Mouse (Mus musculus): Measurements from ENCODE around the gene Rubcn.
"Not testable (repeated sequence)": the region's sequence is repeated elsewhere in the genome, so short reads cannot be mapped to it uniquely, and the experiment has no call there.

Gene Rubcn

DNA sequence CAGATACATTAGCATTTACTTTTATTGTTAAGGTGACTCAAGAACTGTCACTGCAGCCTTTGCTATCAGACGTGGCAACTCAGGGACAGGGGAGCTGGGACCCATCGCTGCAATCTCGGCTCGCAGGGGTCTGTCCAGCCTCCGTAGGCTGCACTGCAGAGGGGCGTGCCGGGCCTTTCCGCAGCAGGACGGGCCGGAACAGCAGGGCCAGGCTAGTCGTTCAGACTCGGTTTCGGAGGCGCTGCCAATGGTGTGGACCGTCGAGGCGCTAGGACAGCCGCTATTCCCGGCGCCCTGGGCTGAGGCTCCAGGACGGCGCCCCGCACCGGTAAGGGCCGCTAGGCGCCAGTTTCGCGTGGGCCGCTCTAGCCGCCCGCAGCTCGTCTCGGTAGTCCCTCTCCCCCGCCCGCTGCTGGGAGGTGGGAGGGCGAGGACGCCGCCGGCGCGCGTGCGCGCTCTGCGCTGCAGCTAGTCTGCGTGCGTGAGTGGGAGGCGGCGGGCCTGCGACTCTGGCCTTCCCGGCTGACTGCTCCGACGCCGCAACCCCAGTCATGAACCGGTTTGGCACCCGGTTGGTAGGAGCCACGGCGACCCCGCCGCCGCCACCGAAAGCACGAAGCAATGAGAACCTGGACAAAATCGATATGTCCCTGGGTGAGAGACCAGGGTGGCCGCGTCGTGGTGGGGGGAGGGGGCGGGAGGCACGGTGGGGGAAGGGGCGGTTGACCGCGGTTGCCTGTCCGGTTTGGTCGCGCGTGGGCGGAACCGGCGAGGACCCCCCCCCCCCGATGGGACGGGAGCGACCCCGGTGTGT lies at the start of gene Rubcn, which contains the start of gene Fyttd1:
TSS of gene Rubcn (minus strand) at position 424 of the 814 bp plus-strand sequence.
TSS of gene Fyttd1 (plus strand) at position 158 of the 814 bp plus-strand sequence.
- DNase-seq (ENCODE audit: low spot score in 2 of 2), result peak; percentile 91 to 95

- no peak for DNase-seq (ENCODE audit: low spot score in 2 of 2)
Observed at GRCm38 (mm10) chr16:32927044-32927443, 49.5 kb upstream of the Rubcn start.

- DNase-seq (ENCODE audit: low spot score in 2 of 2), result not testable (repeated sequence)
Observed at GRCm38 (mm10) chr16:32926629-32927028, 49.1 kb upstream of the Rubcn start.

DNA sequence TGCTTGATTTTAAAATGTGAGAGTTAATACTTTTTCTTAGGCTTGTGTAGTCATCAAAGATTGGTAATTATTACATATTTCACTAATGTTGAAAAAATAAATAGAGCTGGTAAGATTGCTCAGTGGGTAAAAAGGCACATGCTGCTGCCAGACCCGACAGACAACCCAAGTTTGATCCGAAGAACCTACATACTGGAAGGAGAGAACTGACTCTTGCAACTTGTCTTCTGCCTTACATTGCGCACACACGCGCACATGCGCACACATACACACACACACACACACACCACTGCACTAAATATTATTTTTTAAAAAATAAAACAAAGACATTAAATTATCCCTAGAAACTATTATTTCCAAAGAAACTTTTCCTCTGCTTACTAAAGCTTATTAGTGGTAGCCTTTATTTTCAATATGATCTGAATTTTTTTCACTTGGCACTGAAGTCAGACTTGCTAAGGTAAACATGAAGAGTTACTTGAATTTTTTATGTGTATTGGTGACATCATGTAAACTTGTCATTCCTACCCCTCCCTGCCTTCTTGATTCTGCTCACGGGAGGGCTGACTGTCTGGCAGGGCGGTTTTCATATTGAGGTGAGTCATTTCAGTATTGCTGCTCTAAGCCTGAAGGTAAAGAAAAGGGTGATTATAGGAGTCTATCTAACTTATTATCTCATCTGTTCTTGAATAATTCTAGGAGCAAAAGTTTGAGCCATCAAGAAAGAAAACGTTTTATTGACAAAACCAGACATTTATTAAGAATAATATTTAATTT lies 37.9 kb upstream of the Rubcn start:
- DNase-seq (ENCODE audit: low spot score in 2 of 2), result no peak

- peak; percentile 93 to 95 for DNase-seq (ENCODE audit: low spot score in 2 of 2)
Observed at GRCm38 (mm10) chr16:32913937-32914881, 36.6 kb upstream of the Rubcn start, which contains the start of gene Lrch3. Gene Lrch3, plus strand, starts transcription at chr16:32914100.

DNA sequence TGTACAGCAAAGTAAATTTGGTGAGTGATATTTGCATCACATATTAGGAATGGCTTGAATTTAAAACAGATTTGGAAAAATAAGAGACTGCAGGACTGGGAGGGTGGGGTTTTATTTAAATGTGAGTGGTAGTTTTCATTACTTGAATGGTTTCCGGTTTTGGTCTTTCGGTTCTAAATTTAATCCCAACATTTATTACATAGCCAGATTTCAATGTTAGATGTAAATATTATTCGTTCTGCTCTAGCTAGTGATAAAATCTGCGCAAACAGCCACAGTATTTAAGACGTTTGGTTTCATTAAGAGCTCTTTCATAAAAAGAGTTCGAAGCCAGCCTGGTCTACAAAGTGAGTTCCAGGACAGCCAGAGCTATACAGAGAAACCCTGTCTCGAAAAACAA lies 35.6 kb upstream of the Rubcn start:
- DNase-seq (ENCODE audit: low spot score in 2 of 2), result no peak

GRCm38 (mm10) chr16:32906727-32907126 lies 29.2 kb upstream of the Rubcn start:
- no peak for DNase-seq (ENCODE audit: low spot score in 2 of 2)

GRCm38 (mm10) chr16:32906186-32906585 lies 28.6 kb upstream of the Rubcn start:
- DNase-seq (ENCODE audit: low spot score in 2 of 2), result no peak

- DNase-seq (ENCODE audit: low spot score in 2 of 2), result no peak
Observed at GRCm38 (mm10) chr16:32902051-32902428, 24.5 kb upstream of the Rubcn start.

- no peak for DNase-seq (ENCODE audit: low spot score in 2 of 2)
Observed at GRCm38 (mm10) chr16:32901360-32902050, 23.9 kb upstream of the Rubcn start.

- DNase-seq (ENCODE audit: low spot score in 2 of 2), result no peak
Observed at GRCm38 (mm10) chr16:32896126-32896525, 18.6 kb upstream of the Rubcn start.

DNA sequence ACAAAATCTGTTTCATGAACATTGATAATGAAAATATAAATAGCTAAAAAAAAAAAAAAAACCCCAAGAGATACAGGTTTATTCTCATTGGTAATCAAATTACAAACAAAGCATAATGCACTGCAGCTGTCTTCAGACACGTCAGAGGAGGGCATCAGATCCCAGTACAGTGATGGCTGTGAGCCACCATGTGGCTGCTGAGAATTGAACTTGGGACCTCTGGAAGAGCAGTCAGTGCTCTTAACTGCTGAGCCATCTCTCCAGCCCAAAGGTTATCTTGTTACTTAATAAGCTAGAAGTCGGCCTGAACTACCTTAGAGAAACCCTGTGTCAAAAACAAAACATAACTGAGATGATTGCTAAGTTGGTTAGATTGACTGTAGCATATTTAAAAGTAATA lies 12.3 kb upstream of the Rubcn start:
- DNase-seq (ENCODE audit: low spot score in 2 of 2), result no peak

DNA sequence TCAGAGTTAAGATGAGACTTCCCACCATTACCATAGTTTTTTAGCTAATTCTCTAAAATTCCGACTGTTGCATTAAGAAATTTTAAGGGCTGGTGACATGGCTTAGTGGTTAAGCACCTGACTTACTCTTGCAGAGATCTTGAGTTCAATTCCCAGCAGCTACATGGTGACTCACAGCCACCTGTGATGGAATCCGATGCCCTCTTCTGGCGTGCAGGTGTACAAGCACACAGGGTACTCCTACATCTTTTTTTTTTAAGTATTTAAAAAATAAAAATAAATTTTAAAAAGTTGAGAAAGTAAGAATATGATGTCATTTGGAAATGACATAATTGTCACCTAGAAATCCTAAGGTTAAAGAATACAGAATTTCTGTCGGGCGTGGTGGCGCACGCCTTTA lies 10.4 kb upstream of the Rubcn start:
- DNase-seq (ENCODE audit: low spot score in 2 of 2), result no peak

DNA sequence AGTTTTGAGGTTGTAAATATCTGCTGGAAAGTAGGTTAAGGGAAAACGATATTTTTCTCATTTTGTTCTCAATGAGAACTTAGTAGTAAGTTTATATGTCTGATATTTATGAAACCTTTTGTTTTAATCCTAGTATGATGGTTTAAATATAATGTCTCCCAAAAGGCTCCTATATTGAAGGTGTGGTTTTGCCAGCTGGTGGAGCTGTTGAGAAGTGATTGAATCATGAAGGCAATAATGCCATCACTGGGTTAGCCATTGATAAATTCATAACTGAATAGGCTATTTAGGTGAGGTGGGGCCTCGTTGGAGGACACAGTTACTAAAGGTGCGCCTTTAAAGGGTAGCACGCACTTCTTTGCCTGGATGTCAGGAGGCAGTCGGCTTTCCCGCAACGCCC lies 4.0 kb upstream of the Rubcn start:
- DNase-seq (ENCODE audit: low spot score in 2 of 2), result no peak

GRCm38 (mm10) chr16:32878972-32879926 lies 1.7 kb upstream of the Rubcn start:
- DNase-seq (ENCODE audit: low spot score in 2 of 2), result no peak

DNA sequence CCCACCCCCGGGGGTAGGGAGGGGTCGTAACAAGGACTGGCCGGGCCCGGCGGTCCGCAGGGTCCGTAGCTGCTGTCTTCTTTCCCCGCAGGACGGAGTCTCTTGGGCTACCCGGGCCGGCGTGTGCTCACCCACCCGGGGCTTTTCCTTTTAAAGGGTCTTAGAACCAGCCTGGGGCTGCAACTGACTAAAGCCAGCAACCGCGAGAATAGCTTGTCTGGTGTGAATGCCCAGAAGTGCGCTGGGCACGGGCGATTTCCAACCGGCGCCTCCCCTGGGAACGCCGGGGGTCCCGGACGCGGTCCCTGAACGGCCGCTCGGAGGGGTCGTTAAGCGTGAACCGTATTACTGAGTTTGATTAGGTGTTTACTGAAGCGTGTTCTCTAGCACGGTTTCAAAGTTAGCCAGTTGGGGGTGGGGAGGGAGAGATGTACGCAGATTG lies 612 bp upstream of the Rubcn start:
- DNase-seq (ENCODE audit: low spot score in 2 of 2), result no peak

GRCm38 (mm10) chr16:32876831-32877230 lies 735 bp downstream of the Rubcn start:
- no peak for DNase-seq (ENCODE audit: low spot score in 2 of 2)

DNA sequence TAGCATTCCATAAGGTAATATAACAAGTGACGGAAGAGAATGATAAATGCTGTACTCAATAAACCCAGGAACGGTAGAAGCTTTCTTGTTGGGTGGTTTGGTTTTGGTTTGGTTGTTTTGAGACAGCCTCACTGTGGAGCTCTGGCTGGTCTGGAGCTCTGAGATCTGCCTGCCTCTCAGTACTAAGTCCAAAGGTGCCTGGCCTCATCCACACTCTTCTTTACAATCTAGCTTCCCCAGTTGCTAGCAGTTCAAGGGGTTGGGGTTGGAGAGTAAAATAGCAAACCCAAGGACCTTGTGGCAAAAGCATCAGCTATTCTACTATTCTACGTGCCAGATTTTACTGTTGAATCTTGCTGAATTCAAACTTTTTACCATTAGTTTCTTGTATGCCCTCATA lies 1.7 kb downstream of the Rubcn start:
- DNase-seq (ENCODE audit: low spot score in 2 of 2), result no peak

DNA sequence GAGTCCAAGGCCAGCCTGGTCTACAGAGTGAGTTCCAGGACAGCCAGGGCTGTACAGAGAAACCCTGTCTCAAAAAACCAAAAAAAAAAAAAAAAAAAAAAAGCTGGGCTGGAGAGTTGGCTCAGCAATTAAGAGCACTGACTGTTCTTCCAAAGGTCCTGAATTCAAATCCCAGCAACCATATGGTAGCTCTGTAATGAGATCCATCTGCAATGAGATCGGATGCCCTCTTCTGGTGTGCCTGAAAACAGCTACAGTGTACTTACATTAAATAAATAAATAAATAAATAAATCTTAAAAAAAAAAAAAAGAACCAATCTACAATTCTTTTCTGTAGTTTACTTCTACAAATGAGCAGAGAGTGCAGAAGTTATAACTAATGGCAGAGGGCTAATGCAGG lies 2.3 kb downstream of the Rubcn start:
- not testable (repeated sequence) for DNase-seq (ENCODE audit: low spot score in 2 of 2)

DNA sequence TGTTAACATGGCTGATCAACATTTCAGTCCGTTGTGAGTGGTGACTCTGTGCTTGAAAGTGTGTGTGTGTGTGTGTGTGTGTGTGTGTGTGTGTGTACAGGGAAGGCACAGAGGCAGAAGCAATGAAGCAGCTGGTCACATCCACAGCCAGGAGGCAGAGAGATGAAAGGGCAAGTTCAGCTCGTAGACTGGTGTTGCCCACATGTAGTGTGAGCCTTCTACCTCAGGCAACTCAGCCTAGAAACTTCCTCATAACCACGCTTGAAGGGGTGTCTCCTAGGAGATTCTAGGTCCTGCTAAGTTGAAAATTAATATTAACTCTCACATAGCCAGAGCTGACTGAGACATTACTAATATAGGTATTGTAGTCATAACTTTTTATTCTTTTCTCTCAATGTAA lies 4.2 kb downstream of the Rubcn start:
- DNase-seq (ENCODE audit: low spot score in 2 of 2), result no peak
